Mouse (Mus musculus) ES-Bruce4 (cell line): ENCODE data around the gene Tmem170b.

Experiments used
- CTCF ChIP-seq: IDR thresholded peaks from one replicate; pipeline ENCODE4 v1.8.1; 2011; ENCODE audit warnings: low read depth, low read length
- EP300 ChIP-seq: IDR thresholded peaks from 2 replicates; pipeline ENCODE4 v1.6.1; 2011; ENCODE audit warnings: low read depth, low read length; ENCODE audit not compliant: insufficient read depth

DNA sequence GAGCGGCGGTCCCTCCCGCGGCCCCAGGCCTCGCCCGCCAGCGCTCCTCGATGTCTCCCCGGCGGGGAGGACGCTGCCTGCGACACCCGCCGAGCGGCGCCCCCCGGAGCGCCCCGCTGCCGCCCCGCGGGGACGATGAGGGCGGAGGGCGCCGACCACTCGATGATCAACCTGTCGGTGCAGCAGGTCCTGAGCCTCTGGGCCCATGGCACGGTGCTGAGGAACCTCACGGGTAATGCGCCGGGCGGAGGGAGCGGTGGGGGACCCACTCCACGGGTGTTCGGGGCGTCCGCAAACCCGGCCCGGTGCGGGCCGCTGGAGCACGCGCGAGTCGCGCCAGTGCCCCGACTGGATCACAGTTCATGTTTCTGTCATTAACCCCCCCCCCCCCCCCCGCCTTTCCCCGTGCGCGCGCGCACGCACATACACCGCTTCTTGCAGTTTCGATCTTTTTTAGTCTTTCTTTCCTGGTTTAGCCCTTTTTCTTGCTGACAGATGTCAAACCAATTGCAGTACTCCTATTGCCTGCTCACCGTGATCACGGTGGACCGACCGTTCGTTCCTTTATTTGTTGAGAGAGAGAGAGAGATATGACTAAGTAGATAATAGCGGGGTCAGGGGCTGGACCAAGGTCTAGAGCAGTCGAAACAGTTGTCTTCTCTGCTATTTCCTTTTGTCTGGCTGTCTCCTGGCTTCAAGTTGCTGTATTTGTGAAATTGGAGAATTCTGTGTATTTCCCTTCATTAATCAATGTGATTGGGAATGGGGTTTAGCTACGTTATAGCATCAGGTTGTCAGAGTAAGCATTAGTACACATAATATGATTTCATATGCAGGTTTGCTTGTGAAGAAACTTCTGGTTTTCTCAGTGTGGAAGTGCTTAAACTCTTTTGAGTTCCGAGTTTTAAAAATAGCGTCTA, 634 bp downstream of the Tmem170b start:
- TF ChIP-seq CTCF (no peak), EP300 (no peak)
